Mouse (Mus musculus) urinary bladder, postnatal 0 days (tissue): Measurements from ENCODE around the gene Slc22a21. TPM values are rescaled to one million over a fixed set of nuclear protein-coding genes. Genes with fewer than 3 reads are reported as not detected.

Experiments used
- polyA plus RNA-seq: library from polyadenylated mRNA; unstranded; fragments of >200 nt; fragmentation: Nextera tagmentation; extraction: Ambion mirVana; gene quantifications from 2 replicates; pipeline ENCODE4 v1.2.1, GENCODE M21; 2015

Gene Slc22a21
- 14.2 and 15.1 TPM in 2 replicates for polyA plus RNA-seq

DNA sequence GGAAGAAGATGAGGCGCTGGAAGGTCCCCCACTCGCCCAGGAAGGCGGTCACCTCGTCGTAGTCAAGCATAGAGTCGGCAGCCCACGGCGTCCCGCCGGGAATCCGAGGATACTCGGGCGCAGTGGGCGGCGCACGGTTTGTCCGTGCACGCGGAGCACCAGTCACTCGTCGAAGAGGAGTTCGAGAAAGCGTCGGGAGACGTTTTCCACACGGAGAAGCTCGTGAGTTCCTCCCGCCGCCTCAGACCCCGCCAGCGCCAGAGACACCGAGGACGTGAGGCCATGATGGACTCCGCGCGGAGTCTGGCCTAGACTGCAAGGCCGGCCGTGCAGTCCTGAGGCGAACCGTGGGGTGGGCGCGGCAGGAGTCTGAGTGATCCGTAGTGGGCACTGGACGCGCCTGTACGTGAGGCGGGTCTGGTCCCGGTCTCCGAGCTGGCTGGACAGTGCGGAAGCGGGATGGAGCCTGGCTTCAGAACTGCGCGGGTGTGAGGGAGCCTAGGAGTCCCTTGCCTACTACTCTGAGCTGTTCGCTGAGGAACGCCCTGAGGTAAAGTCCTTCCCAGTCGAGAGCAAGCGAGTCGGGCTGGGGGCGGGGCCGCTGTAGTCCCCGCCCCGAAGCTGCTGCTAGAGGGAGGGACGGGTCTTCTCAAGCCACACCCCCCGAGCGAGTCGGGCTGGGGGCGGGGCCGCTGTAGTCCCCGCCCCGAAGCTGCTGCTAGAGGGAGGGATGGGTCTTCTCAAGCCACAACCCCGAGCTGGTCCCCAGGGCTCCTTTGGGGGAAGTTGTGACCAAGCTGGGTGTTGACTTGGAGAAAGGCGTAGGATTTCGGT is at the start of gene Slc22a21:
Gene Slc22a21, minus strand, starts transcription at position 545 of the 834 bp plus-strand sequence.

DNA sequence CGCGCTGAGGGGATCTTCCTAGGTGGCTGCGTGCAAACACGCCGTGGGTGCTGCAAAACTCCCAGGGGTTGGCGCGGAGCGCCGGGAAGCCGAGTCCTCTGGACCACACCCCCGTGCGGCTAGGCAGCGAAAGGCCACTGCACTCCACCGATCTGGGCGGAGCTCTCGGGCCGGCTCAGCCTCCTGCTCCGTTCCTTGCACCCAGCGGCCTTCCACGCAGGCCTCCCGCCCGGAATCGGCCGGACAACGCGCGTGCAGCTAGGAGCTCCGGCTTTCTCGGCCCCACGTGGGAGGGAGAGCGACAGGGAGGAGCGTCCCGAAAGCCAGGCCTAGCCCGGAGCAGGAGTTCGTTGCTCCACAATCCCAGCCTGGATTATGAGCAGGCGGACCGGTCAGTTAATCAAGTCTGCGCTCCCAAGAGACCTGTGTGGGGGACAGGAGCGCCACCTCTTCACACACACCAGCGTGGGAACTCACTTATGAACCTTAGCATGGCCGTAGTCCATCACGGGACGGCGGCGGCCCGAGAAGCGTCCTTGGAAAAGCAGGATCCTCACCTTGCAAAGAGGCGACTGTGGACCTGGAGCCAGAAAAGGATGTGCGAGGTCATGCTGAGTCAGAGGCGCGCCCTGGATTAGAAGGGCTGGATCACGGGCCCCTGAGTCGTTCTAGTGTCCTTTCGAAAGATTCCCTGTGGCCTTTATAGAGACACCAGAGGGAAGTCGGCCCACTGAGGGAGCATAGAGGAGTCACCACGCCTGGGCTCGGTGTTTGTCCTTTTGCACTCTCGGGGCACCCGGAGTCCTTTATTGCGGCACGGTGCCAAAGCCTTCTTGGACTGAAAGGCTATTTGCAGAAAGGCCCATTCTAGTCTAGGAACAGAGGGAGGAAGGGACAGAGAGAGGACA is 48.2 kb upstream of the Slc22a21 start, which contains the start of gene Slc22a4:
Gene Slc22a4, minus strand, starts transcription at position 47 of the 908 bp plus-strand sequence.

Other genes starting within 250 kb of the Slc22a21 start
- 15.4 and 15.5 TPM in 2 replicates for gene Irf1, start 210.3 kb downstream of the Slc22a21 start, polyA plus RNA-seq
- gene Gm17334, start 207.1 kb downstream of the Slc22a21 start, polyA plus RNA-seq: 0.18 and 0.24 TPM in 2 replicates
- gene Gm12216, start 121.1 kb downstream of the Slc22a21 start, polyA plus RNA-seq: 1.2 and 1.6 TPM in 2 replicates
- gene Slc22a5, start 88.7 kb downstream of the Slc22a21 start, polyA plus RNA-seq: 9.7 and 9.8 TPM in 2 replicates
- gene Slc22a4, start 47.8 kb upstream of the Slc22a21 start, polyA plus RNA-seq: 0.92 and 2.0 TPM in 2 replicates
- 115 and 138 TPM in 2 replicates for gene Pdlim4, start 88.7 kb upstream of the Slc22a21 start, polyA plus RNA-seq
- 39.9 and 56.8 TPM in 2 replicates for gene P4ha2, start 119.8 kb upstream of the Slc22a21 start, polyA plus RNA-seq